Mouse (Mus musculus) gastrocnemius, adult 18-20 months (tissue): ENCODE data around the gene E030030I06Rik. TPM values are rescaled to one million over a fixed set of nuclear protein-coding genes. Genes with fewer than 3 reads are reported as not detected.
"Not testable (repeated sequence)": the region's sequence is repeated elsewhere in the genome, so short reads cannot be mapped to it uniquely, and the experiment has no call there.

Source experiments
- DNase-seq: peaks from one replicate; pipeline ENCODE4 v3.0.0; 2021; ENCODE audit warnings: low spot score
- long read RNA-seq, 2 experiments: library from polyadenylated mRNA; stranded (forward); transcript quantifications; one replicate each; pipeline ENCODE4 v2.0.0; 2021
- total RNA-seq, 2 experiments: library from RNA; stranded (reverse); gene quantifications; 2 replicates each; pipeline ENCODE4 v1.2.3; 2021

The E030030I06Rik gene
- total RNA-seq, result 1 to 10 TPM in 1 of 2 experiments, under 1 TPM in 1; 0.64 to 1.1 TPM
- long read RNA-seq, experiment 1, result 0 reads
- long read RNA-seq, experiment 2, result 0 reads

DNA sequence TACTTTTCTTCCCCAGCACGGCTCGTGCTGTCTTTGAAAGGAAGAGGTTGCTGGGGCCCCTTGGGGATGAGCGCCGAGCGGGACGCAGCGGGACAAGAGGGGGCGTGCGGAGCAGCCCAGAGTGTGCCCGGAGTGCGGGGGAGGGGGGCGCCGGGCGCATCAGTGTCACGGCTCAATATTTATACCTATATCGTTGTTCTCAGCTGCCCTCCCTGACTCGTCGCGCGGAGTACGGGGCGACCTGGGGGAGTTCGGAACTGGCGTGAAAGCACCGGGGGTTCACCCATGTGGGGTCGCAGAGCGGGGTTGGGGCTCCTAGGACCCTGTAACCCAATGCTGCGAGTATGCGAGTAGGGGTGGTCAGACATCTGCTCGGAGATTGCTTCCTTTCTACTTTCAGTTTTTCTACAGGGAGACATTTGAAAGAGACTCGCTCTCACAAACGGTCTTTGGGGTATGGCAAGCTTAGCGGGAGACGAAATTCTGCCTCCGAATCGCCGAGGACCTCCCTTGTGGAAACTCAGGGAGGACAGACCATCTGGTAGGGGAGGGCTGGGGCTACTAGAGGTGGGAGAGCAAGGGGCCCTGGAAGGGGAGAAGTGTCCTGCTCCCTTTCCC lies at the start of gene E030030I06Rik:
E030030I06Rik (minus strand) TSS at position 198 of the 618 bp plus-strand sequence.
- no peak for DNase-seq

DNA sequence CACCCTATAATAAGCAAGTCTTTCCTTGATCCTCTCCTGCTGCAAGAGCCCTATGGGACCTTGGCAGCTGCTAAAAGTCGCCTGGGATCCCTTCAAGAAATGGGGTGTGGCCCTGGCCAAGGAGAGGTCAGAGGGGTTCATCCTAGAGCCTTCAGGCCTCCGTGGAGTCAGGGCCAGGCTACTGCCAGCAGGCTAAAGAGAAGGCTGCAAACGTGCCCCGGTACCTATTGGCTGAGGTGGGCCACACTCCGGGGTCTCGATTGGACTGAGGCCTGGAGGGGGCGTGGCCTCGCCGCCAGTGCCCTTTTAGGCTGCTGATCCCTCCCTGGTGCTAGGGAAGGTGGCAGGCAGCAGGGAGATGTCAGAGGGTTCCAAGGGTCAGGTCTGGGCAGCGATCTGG lies 42.0 kb upstream of the E030030I06Rik start:
- not testable (repeated sequence) for DNase-seq

DNA sequence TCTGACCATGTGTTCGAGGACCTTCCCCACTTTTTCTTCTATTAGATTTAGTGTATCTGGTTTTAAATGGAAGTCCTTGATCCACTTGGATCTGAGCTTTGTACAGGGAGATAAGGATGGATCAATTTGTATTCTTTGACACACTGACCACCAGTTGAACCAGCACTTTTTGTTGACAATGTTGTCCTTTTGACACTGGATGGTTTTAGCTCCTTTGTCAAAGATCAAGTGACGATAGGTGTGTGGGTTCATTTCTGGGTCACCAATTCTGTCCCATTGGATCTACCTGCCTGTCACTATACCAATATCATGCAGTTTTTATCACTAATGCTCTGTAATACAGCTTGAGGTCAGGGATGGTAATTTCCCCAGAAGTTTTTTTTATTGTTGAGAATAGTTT lies 27.4 kb upstream of the E030030I06Rik start:
- not testable (repeated sequence) for DNase-seq

DNA sequence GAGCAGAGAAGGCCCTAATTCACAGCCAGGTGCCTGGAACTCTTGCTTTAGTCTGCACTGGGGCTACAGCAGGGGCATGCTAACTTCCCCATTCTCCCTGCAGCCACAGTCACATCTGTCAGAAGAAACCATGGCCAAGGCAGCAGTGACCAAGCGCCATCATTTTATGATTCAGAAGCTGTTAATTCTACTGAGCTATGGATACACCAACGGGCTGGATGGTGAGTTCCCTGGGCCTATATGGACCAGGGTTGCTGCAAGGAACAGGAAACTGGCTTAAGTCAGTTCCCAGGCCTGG lies 25.1 kb upstream of the E030030I06Rik start:
- DNase-seq, result not testable (repeated sequence)

DNA sequence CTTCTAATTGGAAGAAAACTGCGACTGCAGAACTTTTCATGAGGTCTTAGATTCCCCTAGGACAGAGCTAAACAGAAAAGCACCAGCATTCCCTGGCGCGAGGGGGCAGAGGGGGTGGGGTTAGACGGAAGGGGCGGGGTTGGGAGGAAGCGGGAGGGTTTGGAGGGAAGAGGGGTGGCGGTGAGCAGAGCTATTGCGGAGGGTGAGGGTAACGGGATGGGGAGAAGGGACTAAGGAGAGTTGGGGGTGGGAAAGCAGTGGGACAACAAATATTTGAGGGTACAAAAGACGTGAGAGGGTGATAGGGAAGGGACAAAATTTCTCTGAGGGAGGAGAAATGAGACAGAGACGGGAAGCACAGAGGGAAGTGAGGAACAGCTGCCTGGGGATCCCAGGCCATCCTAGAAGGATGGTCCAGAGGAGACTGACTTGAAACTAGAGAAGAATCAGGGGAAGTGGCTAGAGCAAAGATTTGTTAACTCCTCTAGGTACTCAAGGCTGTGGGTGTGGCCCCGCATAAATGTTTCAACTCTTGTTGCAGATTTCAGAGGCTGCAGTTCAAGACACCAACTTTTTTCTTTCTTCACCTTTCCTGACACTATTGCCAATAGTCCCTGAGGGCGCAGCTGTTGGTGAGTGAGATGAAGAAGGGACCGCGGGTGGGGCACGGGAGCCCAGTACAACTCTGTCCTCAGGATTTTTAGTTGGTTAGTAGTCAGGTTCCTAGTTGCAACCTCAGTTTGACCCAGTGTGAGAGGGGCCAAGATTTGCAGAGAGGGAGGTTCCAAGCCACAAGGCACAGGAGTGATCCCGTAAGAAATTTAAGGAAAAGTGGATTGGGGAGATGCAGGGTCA lies 24.5 kb upstream of the E030030I06Rik start:
- not testable (repeated sequence) for DNase-seq

DNA sequence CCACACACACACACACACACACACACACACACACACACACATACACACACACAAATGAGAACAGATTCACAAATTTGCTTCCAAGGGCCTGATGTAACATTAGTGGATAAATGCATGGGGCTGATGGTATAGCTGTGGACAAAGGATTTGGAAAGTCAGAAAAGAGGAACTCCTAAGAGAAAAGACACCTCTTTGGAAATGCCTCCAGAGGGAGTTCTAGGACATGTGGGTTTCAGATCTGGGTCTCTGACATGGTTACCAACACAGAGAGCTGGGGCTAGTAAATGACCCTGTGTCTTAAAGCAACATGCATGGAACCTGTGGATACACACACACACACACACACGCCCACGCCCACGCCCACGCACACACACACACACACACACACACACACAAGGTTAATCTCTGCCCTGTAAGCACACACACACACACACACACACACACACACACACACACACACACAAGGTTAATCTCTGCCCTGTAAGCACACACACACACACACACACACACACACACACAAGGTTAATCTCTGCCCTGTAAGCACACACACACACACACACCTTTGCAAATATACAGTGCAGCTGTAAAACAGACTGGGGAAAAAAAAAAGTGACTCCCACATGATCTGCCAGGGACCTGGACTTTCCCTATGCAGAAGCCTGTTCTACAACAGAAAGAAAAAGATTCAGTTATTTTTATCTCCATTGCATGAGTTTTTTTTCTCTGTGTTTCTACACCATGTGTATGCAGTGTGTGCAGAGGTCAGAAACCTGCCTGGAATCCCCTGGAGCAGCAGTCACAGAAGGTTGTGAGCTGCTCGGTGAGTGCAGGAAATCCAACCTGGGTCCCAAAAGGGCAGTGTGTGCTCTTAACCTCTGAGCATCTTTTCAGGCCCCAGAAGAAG lies 23.6 kb upstream of the E030030I06Rik start:
- not testable (repeated sequence) for DNase-seq

DNA sequence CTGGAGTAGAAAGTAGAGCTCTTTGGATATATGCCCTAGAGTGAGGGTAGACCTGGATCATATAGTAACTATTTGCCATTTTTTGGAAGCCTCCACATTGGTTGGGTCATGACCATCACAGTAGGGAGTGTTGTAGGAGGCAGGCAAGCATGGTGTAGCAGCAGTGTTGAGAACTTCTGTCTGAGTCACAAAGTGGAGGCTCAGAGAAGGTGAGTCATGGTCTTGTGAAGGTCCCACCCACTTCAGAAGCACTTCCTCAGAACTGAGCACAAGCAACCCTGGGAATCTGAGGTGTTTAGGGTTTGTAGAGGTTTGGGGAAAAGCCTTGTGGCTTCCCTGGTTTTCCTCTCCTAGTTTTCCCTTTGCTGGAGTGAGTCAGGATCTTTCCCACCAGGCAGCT lies 20.0 kb upstream of the E030030I06Rik start:
- not testable (repeated sequence) for DNase-seq

DNA sequence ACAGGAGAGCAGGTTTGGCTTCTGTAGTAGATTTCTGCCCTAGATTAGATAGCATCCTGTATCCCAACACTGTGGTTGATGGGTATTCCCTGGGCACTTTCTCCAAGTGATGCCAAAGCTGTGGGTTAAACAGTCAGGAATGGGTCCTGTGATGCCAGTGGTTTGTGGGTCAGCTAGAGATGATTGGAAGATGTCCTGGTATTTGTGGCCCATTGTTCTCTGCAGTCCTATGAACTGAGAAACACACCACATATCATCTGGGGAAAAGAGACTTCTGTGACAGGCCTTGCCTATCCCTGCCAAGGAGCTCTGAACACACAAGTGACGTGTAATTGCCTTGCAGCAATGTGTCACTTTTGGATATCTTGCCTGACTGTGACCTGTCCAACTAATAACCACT lies 18.0 kb upstream of the E030030I06Rik start:
- DNase-seq, result not testable (repeated sequence)

DNA sequence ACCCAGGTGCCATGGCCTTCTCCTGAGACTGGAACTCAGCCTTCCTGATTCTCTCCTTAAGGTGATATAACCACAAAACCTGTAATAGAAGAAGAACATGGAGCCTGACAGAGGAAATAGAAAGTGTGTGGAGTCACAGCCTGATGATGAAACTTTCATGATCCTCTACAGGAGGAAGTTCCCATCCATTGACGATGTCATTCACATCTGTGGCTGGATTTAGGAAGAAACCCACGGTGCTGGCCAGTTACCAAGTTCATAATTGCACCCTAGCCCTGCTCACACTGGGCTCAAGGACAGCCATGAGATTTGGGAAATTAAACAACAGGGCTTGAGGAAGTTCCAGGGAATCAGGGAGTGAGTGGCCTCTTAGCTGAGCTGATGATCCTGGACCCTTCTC lies 17.0 kb upstream of the E030030I06Rik start:
- not testable (repeated sequence) for DNase-seq

DNA sequence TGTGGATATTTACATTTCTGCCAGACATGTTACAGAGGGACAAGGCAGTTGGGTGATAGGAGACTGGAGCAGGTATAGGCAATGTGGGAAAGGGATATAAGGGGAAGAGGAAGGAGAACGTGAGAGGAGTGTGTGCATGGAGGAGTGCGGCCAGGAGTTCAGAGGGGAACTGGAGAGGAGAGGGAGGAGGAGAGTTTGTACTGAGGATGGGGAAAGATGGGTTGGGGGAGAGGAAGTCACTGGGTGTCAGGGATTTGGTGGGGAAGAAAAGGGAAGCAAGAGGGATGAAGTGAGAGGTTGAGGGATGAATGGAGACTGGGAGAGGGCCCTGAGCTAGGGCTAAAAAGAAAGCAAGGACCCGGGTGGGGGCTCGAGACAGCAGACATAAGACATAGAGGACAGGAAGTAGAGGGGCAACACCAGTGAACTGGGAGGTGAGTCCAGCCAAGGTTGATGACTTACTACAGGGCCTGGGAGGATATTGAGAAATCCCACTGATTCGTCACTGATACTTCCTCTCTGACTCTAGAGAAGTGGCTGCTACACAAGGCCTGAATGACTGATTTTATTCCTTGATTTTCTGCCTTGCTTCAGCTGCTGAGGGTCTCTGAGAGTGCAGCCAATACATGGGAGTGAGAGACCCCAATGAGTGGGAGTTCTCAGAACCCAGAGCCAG lies 16.4 kb upstream of the E030030I06Rik start:
- not testable (repeated sequence) for DNase-seq

DNA sequence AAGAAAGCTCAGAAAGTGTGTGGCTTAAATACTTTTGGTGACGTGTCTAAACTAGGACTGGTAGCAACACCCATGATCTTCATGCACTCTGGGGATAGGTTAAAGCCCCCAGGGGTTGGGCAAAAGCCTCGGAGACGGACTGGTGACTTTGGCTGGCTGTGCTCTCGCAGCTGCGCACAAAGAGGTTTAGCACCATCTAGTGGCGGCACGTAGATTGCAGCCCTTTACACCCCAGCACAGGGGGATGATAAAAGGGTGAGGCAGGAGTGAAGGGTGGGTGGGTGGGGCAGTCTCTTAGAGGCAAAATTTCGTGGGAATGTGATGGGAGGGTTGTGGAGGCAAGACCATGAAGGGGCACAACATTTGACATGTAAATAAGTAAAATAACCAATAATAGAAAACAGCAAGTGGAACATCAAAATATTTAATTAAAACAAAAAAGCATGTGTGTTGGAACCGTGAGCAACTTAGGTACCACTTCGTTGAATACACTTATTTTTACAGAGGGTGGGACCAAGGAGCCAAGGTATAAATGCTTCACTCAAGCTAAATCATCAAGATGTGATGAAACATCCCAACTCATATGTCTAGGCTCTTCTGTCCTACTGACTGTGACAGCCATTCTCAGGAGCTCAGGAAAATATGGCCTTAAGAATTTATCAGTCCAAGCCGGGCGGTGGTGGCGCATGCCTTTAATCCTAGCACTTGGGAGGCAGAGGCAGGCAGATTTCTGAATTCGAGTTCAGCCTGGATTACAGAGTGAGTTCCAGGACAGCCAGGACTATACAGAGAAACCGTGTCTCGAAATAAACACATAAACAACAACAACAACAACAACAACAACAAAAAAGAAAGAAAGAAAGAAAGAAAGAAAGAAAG lies 14.9 kb upstream of the E030030I06Rik start:
- DNase-seq, result peak; percentile 63

DNA sequence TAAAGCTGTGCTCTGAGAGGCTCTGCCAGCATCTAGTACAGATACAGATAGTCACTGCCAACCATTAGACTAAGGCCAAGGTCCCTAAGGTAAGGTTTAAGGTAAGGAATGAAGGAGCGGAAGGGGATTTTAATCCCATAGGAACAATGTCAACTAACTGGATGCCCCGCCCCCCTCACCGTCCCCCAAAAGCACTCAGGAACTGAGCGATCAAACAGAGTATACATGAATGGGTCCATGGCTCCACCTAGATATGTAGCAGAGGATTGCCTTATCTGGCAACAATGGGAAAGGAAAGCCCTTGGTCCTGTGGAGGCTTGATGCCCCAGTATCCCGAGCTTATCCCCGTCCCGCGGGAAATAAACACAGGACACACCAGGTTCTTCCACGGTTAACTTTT lies 14.2 kb upstream of the E030030I06Rik start:
- not testable (repeated sequence) for DNase-seq

DNA sequence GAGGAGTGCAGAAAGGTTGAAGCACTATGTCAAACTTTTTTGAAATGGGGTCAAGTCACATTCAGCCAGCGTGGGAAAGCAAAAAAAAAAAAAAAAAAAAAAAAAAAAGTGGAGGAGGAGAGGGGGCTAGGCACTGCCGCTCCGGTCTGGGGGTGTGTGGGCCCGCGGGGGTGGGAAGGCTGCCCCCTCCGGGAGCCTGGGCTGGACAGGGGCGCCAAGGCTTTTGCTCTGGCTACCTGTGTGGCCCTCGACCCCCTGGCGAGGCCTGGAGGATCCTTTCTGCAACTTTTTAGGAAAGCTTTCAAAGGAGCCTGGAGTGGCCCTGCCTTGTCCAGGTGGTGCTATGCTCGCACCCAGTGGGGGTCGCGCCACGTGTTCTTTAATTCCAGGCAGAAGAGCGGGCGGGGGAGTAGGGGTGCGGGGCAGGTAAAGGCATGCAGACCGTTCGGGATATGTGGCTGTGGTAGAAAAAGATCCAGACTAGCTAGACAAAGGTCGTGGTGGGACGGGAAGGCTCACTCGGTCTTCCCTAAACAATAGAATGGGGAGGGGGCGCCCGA lies 10.6 kb upstream of the E030030I06Rik start:
- no peak for DNase-seq

DNA sequence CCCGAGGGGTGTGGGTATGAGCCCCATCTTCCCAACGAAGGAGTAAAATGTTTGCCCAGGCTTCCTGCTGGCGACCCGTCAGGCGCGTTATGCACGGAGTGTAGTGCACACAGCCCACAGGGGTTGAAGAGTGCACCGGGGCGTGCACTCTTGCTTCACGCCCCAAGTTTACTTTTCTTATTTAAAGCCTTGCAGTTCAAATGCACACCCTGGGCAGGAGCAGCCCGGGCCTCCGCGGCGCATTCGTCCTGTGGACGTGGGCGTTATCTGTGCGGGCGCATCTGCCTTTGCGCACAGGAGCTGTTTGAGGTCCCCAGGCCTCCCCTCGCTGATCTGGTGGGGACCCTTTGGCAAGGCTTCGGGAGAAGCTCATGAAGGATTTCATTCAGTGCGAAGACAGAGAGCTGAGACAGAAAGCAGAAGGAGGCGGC lies 10.1 kb upstream of the E030030I06Rik start:
- no peak for DNase-seq

DNA sequence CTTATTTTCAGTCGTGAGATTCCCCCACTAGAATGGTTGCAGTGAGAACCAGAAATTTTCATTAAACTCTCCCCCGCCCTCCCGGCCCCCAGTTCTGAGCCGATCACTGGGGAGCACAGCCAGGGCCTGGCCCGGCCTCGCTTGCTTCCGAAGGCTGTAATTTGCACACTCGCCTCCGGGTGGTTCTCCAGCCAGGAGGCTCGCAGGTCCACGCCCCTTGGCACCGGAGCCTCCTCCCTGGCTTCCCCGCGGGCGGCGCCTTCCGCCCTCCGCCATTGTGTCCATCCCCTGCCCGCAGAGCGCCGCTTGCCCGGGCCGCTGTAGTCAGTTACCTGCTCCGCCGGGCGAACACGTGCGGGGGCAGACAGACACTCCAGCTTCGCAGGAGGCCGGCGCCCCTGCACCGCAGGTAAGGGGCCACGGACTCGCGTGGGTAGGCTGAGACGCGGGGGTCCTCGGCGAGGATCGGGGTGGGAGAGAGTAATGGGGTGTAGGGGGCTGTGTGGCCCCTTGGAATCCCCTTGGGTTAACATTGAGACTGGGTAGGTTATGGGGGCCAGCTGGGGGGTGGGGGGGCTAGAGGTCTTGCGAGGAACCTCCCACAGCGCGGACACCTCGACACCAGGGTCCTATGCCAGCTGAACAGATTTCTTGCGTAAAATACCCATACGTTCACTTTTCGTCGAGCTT lies 9.4 kb upstream of the E030030I06Rik start, which contains the start of the genes Raet1e and H60b:
Raet1e (plus strand) TSS at position 260 of the 690 bp plus-strand sequence.
H60b (plus strand) TSS at position 277 of the 690 bp plus-strand sequence.
- DNase-seq, result not testable (repeated sequence)

DNA sequence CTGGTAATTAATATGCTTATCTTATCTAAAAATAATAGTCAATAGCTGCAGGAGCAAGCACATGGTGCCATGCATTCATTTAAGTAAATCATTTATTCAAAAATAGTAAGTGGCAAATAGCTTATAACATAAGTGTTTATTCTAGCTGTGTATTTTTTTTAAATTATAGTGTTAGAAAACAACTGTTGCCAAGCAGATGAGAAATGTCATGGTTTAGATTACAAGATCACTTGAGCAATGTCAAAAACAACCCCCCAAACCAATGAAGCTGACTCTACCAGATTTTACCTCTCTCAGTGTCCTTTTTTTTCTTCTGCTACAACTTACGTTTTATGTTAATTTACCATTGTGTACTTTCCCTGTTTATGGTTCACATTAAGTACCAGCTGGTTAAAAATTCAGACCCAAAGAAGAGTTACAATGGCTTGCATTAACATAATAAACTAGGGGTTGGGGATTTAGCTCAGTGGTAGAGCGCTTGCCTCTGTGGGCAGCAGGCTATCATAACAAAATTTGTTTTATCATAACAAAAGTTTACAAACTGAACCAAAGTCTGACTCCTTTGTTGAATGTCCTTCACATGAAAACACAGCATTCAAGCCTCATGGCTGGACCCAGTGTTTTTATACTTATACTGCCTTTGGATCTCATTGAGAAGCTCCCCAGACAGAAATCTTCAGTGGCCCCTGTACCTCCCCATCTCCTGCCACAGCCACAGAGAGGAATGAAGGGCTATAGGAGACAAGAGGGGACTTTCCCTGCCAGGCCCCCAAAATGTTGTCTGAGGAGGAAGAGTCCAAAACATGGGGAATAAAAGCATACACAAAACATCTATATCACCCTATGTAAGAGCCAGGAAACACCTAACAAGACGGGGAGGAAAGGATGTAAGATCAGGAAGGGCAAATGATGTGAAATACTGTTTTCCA lies 6.1 kb upstream of the E030030I06Rik start:
- DNase-seq, result no peak

DNA sequence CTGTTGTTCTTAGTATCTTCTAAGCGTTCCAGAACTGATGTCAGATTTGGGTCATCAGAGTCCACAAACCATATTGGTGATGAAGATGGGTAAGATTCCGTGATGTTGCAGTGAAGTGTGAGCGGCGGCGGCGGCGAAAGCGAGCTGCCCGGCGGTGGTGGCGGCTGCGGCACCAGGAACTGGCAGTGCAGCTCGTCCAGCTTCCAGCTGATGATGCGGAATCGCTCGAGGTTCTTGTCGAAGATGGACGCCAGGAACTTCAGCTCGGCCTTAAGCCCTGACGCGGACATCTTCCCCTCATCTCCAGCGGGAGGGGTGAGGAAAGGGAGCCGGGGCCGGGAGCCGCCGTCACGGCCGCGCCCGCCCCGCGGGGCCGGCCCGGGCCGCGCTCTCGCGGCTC lies 5.1 kb upstream of the E030030I06Rik start:
- not testable (repeated sequence) for DNase-seq
